Mouse (Mus musculus) C2C12 (cell line): ENCODE measurements around the gene Kcnj9. TPM values are rescaled to one million over a fixed set of nuclear protein-coding genes. Genes with fewer than 3 reads are reported as not detected.

Source experiments
- H3K27me3 ChIP-seq: one replicate; pipeline ENCODE4 v1.6.1; 2011; ENCODE audit not compliant: control insufficient read depth, insufficient read depth, insufficient read length
- H3K36me3 ChIP-seq: one replicate; pipeline ENCODE4 v1.6.1; 2011; ENCODE audit not compliant: control insufficient read depth, insufficient read depth
- H3K4me3 ChIP-seq: one replicate; pipeline ENCODE4 v1.5.1; 2011; ENCODE audit warnings: mild to moderate bottlenecking, control low read depth; ENCODE audit not compliant: poor library complexity, insufficient read depth, severe bottlenecking
- H3K79me2 ChIP-seq: one replicate; pipeline ENCODE4 v1.6.1; 2011; ENCODE audit not compliant: control insufficient read depth, insufficient read depth
- H3K79me3 ChIP-seq: one replicate; pipeline ENCODE4 v1.6.1; 2011; ENCODE audit warnings: low read depth, control low read depth
- H3ac ChIP-seq: one replicate; pipeline ENCODE3; 2011; ENCODE audit warnings: low read depth; ENCODE audit not compliant: control insufficient read depth, insufficient read length
- CEBPB ChIP-seq: IDR thresholded peaks from one replicate; pipeline ENCODE4 v1.6.1; 2011; ENCODE audit warnings: low read depth, mild to moderate bottlenecking, control low read depth, moderate library complexity
- CTCF ChIP-seq: IDR thresholded peaks from one replicate; pipeline ENCODE4 v1.5.1; 2011; ENCODE audit not compliant: control insufficient read depth, insufficient read depth, insufficient read length
- FOSL1 ChIP-seq: IDR thresholded peaks from one replicate; pipeline ENCODE4 v1.8.0; 2011; ENCODE audit warnings: mild to moderate bottlenecking, low read length; ENCODE audit not compliant: poor library complexity, insufficient read depth, severe bottlenecking
- MAX ChIP-seq: IDR thresholded peaks from one replicate; pipeline ENCODE4 v1.6.1; 2011; ENCODE audit warnings: mild to moderate bottlenecking, control low read depth
- MYOD1 ChIP-seq: IDR thresholded peaks from one replicate; pipeline ENCODE4 v1.6.1; 2011; ENCODE audit warnings: low read depth; ENCODE audit not compliant: control insufficient read depth, insufficient read length
- MYOG ChIP-seq: IDR thresholded peaks from one replicate; pipeline ENCODE4 v1.6.1; 2011; ENCODE audit not compliant: control insufficient read depth, insufficient read length; ENCODE audit errors: extremely low read depth
- USF1 ChIP-seq: IDR thresholded peaks from one replicate; pipeline ENCODE4 v1.6.1; 2011; ENCODE audit warnings: low read depth, mild to moderate bottlenecking, control low read depth, moderate library complexity
- polyA plus RNA-seq: library from polyadenylated mRNA; unstranded; fragments of >200 nt; fragmentation: generic; extraction: Trizol; gene quantifications from one replicate; pipeline ENCODE4 v1.2.1, GENCODE M21; 2012; ENCODE audit warnings: missing spikeins

The Kcnj9 gene
- polyA plus RNA-seq, 1 experiment = 0.06 TPM

- no peak overlapping the region for H3ac ChIP-seq
- no peaks in the 10 kb centered on the region for H3K79me2 ChIP-seq
- H3K27me3 ChIP-seq = peaks cover 22% of the 10 kb centered on the region
- H3K36me3 ChIP-seq = no peaks in the 10 kb centered on the region
- TF ChIP-seq MAX (no peak), USF1 (no peak), FOSL1 (no peak), MYOD1 (no peak), MYOG (no peak), CTCF (no peak)
- no peak overlapping the region for H3K4me3 ChIP-seq
- no peaks in the 10 kb centered on the region for H3K79me3 ChIP-seq
Measured at GRCm38 (mm10) chr1:172329616-172330015, 498 bp upstream of the Kcnj9 start.

- Histone ChIP-seq H3K36me3 (no peaks in the 10 kb centered on the region), H3K4me3 (no peak overlapping the region), H3K27me3 (peaks cover 18% of the 10 kb centered on the region), H3K79me2 (no peaks in the 10 kb centered on the region), H3ac (no peak overlapping the region), H3K79me3 (no peaks in the 10 kb centered on the region)
- TF ChIP-seq CEBPB (no peak), USF1 (no peak), FOSL1 (no peak), MAX (no peak), CTCF (no peak), MYOG (no peak), MYOD1 (no peak)
Measured at GRCm38 (mm10) chr1:172328461-172328860, 657 bp downstream of the Kcnj9 start.

GRCm38 (mm10) chr1:172328041-172328440 is 1.1 kb downstream of the Kcnj9 start:
- H3ac ChIP-seq = no peak overlapping the region
- TF ChIP-seq FOSL1 (no peak), USF1 (no peak), MYOG (no peak), MAX (no peak), CTCF (no peak), MYOD1 (no peak), CEBPB (no peak)
- H3K79me2 ChIP-seq = no peaks in the 10 kb centered on the region
- H3K4me3 ChIP-seq = no peak overlapping the region
- H3K27me3 ChIP-seq = peaks cover 18% of the 10 kb centered on the region
- H3K79me3 ChIP-seq = no peaks in the 10 kb centered on the region
- H3K36me3 ChIP-seq = no peaks in the 10 kb centered on the region

- no peak overlapping the region for H3K4me3 ChIP-seq
- no peaks in the 10 kb centered on the region for H3K36me3 ChIP-seq
- H3K27me3 ChIP-seq = peaks cover 18% of the 10 kb centered on the region
- no peak overlapping the region for H3ac ChIP-seq
- TF ChIP-seq USF1 (no peak), MYOG (no peak), CTCF (no peak), MYOD1 (no peak), CEBPB (no peak), MAX (no peak), FOSL1 (no peak)
- H3K79me3 ChIP-seq = no peaks in the 10 kb centered on the region
- no peaks in the 10 kb centered on the region for H3K79me2 ChIP-seq
Measured at GRCm38 (mm10) chr1:172327206-172328001, 1.7 kb downstream of the Kcnj9 start.

- Histone ChIP-seq H3K79me3 (no peaks in the 10 kb centered on the region), H3K4me3 (no peak overlapping the region), H3K27me3 (peaks cover 18% of the 10 kb centered on the region), H3K36me3 (no peaks in the 10 kb centered on the region), H3K79me2 (no peaks in the 10 kb centered on the region), H3ac (no peak overlapping the region)
- TF ChIP-seq CEBPB = no peak
- no peak for TF ChIP-seq CTCF
- TF ChIP-seq MYOG = no peak
- no peak for TF ChIP-seq FOSL1
- TF ChIP-seq USF1 = no peak
- no peak for TF ChIP-seq MYOD1
- no peak for TF ChIP-seq MAX
Measured at GRCm38 (mm10) chr1:172326684-172327083, 2.4 kb downstream of the Kcnj9 start.
